24 mouse cellular contexts compared by ENCODE assay signal in genomic region chr2:139284315-139284714, GRCm38 (mm10).
DNase-seq lines count a peak whose midpoint lies in the region; ATAC-seq and TF ChIP-seq lines count a peak whose summit lies in the region.
"Had no signal": no experiment of that assay in that cellular context is flagged by ENCODE, and none has a peak within 500 bp of the region (broad histone marks: within the 10 kb centered on the region; RNA-seq: fewer than 3 reads in every experiment).

No protein-coding gene starts in this region.

- H3K27me3 ChIP-seq in forebrain, postnatal 0 days (ENCODE audit: insufficient read depth, low read length) = no peaks in the 10 kb centered on the region
- no peaks in the 10 kb centered on the region for H3K27me3 ChIP-seq in forebrain, embryonic 14.5 days (replicated peaks; ENCODE audit: control insufficient read depth, insufficient read depth, low read length)
- H3K27me3 ChIP-seq: embryonic facial prominence, embryonic 12.5 days; hindbrain, embryonic 15.5 days had no signal

- no peaks in the 10 kb centered on the region for H3K4me1 ChIP-seq in forebrain, postnatal 0 days (ENCODE audit: insufficient read depth)
- H3K4me1 ChIP-seq in forebrain, embryonic 14.5 days (ENCODE audit: control insufficient read depth, insufficient read depth, low read length) = no peaks in the 10 kb centered on the region
- H3K4me1 ChIP-seq: embryonic facial prominence, embryonic 12.5 days; heart, embryonic 10.5 days had no signal

- no peak overlapping the region for H3K4me2 ChIP-seq in forebrain, postnatal 0 days (ENCODE audit: low read depth)
- no peak overlapping the region for H3K4me2 ChIP-seq in forebrain, embryonic 14.5 days (ENCODE audit: low read length)
- H3K4me2 ChIP-seq: embryonic facial prominence, embryonic 12.5 days; hindbrain, embryonic 15.5 days had no signal

- no peak for TF ChIP-seq CTCF in forebrain, postnatal 0 days (IDR thresholded peaks at IDR 0.05; ENCODE audit: low read depth)
- peak; percentile 55; the same call in 1 of the 2 replicates for TF ChIP-seq CTCF in layer of hippocampus, adult 2 months (conservative IDR thresholded peaks at IDR 0.05)

- no peak overlapping the region for H3K9ac ChIP-seq in forebrain, postnatal 0 days
- no peak overlapping the region for H3K9ac ChIP-seq in forebrain, embryonic 14.5 days (ENCODE audit: low read length)
- H3K9ac ChIP-seq: embryonic facial prominence, embryonic 12.5 days; hindbrain, embryonic 15.5 days had no signal

- no peaks in the 10 kb centered on the region for H3K9me3 ChIP-seq in forebrain, postnatal 0 days (ENCODE audit: low read length)
- H3K9me3 ChIP-seq in forebrain, embryonic 14.5 days (replicated peaks; ENCODE audit: control insufficient read depth, low read length) = no peaks in the 10 kb centered on the region
- H3K9me3 ChIP-seq: embryonic facial prominence, embryonic 12.5 days; heart, embryonic 10.5 days; hindbrain, embryonic 15.5 days had no signal

- H3K27ac ChIP-seq in forebrain, postnatal 0 days (ENCODE audit: low read depth, low read length) = no peak overlapping the region
- H3K27ac ChIP-seq in forebrain, embryonic 14.5 days (ENCODE audit: low read depth, low read length) = no peak overlapping the region
- H3K27ac ChIP-seq in layer of hippocampus, adult 2 months = peak overlapping the region; percentile 52
- H3K27ac ChIP-seq: embryonic facial prominence, embryonic 12.5 days; heart, embryonic 10.5 days; hindbrain, embryonic 15.5 days had no signal

- no peak overlapping the region for H3K4me3 ChIP-seq in forebrain, postnatal 0 days (ENCODE audit: low read depth, low read length)
- no peak overlapping the region for H3K4me3 ChIP-seq in forebrain, embryonic 14.5 days (ENCODE audit: low read depth, low read length)
- H3K4me3 ChIP-seq in layer of hippocampus, adult 2 months = no peak overlapping the region
- H3K4me3 ChIP-seq: embryonic facial prominence, embryonic 12.5 days; heart, embryonic 10.5 days; hindbrain, embryonic 15.5 days had no signal

- 68% methylated on average over 4 of the region's 4 CpGs for WGBS in forebrain, postnatal 0 days
- WGBS in forebrain, embryonic 14.5 days = 73% methylated on average over 4 of the region's 4 CpGs

- DNase-seq in cerebellum, postnatal 4 days (ENCODE audit: low spot score in 2 of 2) = no peak
- no peak for DNase-seq in forebrain, postnatal 0 days
- DNase-seq in forebrain, embryonic 14.5 days (ENCODE audit: low spot score) = no peak
- DNase-seq in layer of hippocampus, adult 2 months (ENCODE audit: low spot score in 2 of 2) = no peak
- DNase-seq in layer of hippocampus, adult 11-12 months (ENCODE audit: low spot score) = no peak
- peak; percentile 38 to 43 for DNase-seq in cerebellum, postnatal 25 days
- DNase-seq in testis, postnatal 10 days (ENCODE audit: low spot score) = no peak
- DNase-seq: adrenal gland, adult 8-10 months; adrenal gland, postnatal 36 days; B cell, adult 2 months; gastrocnemius, postnatal 10 days; heart, adult 18-20 months; heart, postnatal 10 days; heart, postnatal 4 days; kidney, adult 8-10 months had no signal

- no peaks in the 10 kb centered on the region for H3K36me3 ChIP-seq in forebrain, postnatal 0 days (ENCODE audit: insufficient read depth)
- no peaks in the 10 kb centered on the region for H3K36me3 ChIP-seq in forebrain, embryonic 14.5 days (ENCODE audit: control insufficient read depth, insufficient read depth, low read length)
- H3K36me3 ChIP-seq: embryonic facial prominence, embryonic 12.5 days; G1E; heart, embryonic 10.5 days; hindbrain, embryonic 15.5 days had no signal

- peak; percentile 42; the same call in 1 of the 2 replicates for ATAC-seq in cerebellum, adult (ENCODE audit: insufficient number of reproducible peaks, low FRiP score, low TSS enrichment)
- 0 out of 2 replicates have a peak, but pooled peaks have one; percentile 34 for ATAC-seq in forebrain, postnatal 0 days
- no peak for ATAC-seq in forebrain, embryonic 14.5 days
- ATAC-seq: CD4-positive, CD25-positive, alpha-beta regulatory T cell, adult 4 months; forebrain, embryonic 16.5 days; inflammation-experienced regulatory T-cells, adult 6 months; intestine, postnatal 0 days had no signal

Comparison
In these comparisons a context has a peak if more than half of its experiments do, and no peak if none do; other contexts are left out.
1. DNase-seq: peak in cerebellum, postnatal 25 days (2 of 2); none in cerebellum, postnatal 4 days (0 of 2), forebrain, postnatal 0 days (single experiment), forebrain, embryonic 14.5 days (single experiment), layer of hippocampus, adult 2 months (0 of 2), layer of hippocampus, adult 11-12 months (single experiment) and testis, postnatal 10 days (single experiment).